Mouse (Mus musculus): Measurements from ENCODE around the gene Tlr9. TPM values are rescaled to one million over a fixed set of nuclear protein-coding genes. Genes with fewer than 3 reads are reported as not detected.

Gene Tlr9
- polyA plus RNA-seq, 1 experiment from 2014 or later: 0.19 TPM

- Histone ChIP-seq H3K4me3 (replicated peaks) (peak overlapping the region; percentile 33), H3K36me3 (no peaks in the 10 kb centered on the region)
- peak; percentile 74 for ATAC-seq
Observed at GRCm38 (mm10) chr9:106226151-106226682, 3.8 kb downstream of the Tlr9 start.

GRCm38 (mm10) chr9:106227790-106228429 is 5.5 kb downstream of the Tlr9 start:
- Histone ChIP-seq H3K4me2 (replicated peaks) (no peak overlapping the region), H3K4me3 (replicated peaks) (no peak overlapping the region), H3K9me3 (no peaks in the 10 kb centered on the region), H3K27ac (no peak overlapping the region), H3K36me3 (peaks cover 6% of the 10 kb centered on the region), H3K9ac (no peak overlapping the region), H3K4me1 (replicated peaks) (peaks cover 18% of the 10 kb centered on the region), H3K27me3 (replicated peaks) (0 out of 2 replicates have a peak, but pooled peaks cover 5% of the 10 kb centered on the region)
- ATAC-seq: peak; percentile 60
- WGBS: 51% methylated on average over 8 of the region's 8 CpGs

More at GRCm38 (mm10) chr9:106226151-106226682, 3.8 kb downstream of the Tlr9 start:
- WGBS: 7% methylated on average over 34 of the region's 34 CpGs
- no peaks in the 10 kb centered on the region for H3K9me3 ChIP-seq
- peak overlapping the region; percentile 57 for H3K27ac ChIP-seq
- H3K27me3 ChIP-seq (replicated peaks): 0 out of 2 replicates have a peak, but pooled peaks cover 5% of the 10 kb centered on the region
- peaks cover 18% of the 10 kb centered on the region for H3K4me1 ChIP-seq (replicated peaks)
- peak overlapping the region; percentile 37 for H3K9ac ChIP-seq
- peak overlapping the region; percentile 81 for H3K4me2 ChIP-seq (replicated peaks)

GRCm38 (mm10) chr9:106230051-106230733 is 7.8 kb downstream of the Tlr9 start:
- WGBS: 78% methylated on average over 9 of the region's 9 CpGs
- Histone ChIP-seq H3K27me3 (replicated peaks) (0 out of 2 replicates have a peak, but pooled peaks cover 2% of the 10 kb centered on the region), H3K4me2 (replicated peaks) (no peak overlapping the region), H3K4me1 (replicated peaks) (peaks cover 18% of the 10 kb centered on the region), H3K4me3 (replicated peaks) (no peak overlapping the region), H3K27ac (no peak overlapping the region), H3K36me3 (peaks cover 19% of the 10 kb centered on the region), H3K9me3 (no peaks in the 10 kb centered on the region), H3K9ac (no peak overlapping the region)
- ATAC-seq: no peak

- ATAC-seq: no peak
- Histone ChIP-seq H3K9me3 (no peaks in the 10 kb centered on the region), H3K9ac (no peak overlapping the region), H3K36me3 (peaks cover 23% of the 10 kb centered on the region), H3K4me1 (replicated peaks) (peaks cover 14% of the 10 kb centered on the region), H3K27me3 (replicated peaks) (0 out of 2 replicates have a peak, but pooled peaks cover under 1% of the 10 kb centered on the region), H3K4me2 (replicated peaks) (no peak overlapping the region), H3K27ac (no peak overlapping the region), H3K4me3 (replicated peaks) (no peak overlapping the region)
- 44% methylated on average over 3 of the region's 3 CpGs for WGBS
Observed at GRCm38 (mm10) chr9:106230734-106231106, 8.3 kb downstream of the Tlr9 start.

GRCm38 (mm10) chr9:106231220-106231619 is 8.8 kb downstream of the Tlr9 start:
- peaks cover 25% of the 10 kb centered on the region for H3K36me3 ChIP-seq
- ATAC-seq: no peak
- 81% methylated on average over 7 of the region's 7 CpGs for WGBS
- H3K27ac ChIP-seq: no peak overlapping the region
- no peak overlapping the region for H3K4me3 ChIP-seq (replicated peaks)
- H3K4me1 ChIP-seq (replicated peaks): peaks cover 9% of the 10 kb centered on the region
- no peaks in the 10 kb centered on the region for H3K27me3 ChIP-seq (replicated peaks)
- H3K9ac ChIP-seq: no peak overlapping the region
- no peak overlapping the region for H3K4me2 ChIP-seq (replicated peaks)
- H3K9me3 ChIP-seq: no peaks in the 10 kb centered on the region

GRCm38 (mm10) chr9:106231816-106232215 is 9.4 kb downstream of the Tlr9 start:
- peaks cover 30% of the 10 kb centered on the region for H3K36me3 ChIP-seq
- ATAC-seq: no peak
- no peak overlapping the region for H3K4me2 ChIP-seq (replicated peaks)
- no peaks in the 10 kb centered on the region for H3K27me3 ChIP-seq (replicated peaks)
- 80% methylated on average over 4 of the region's 4 CpGs for WGBS
- no peaks in the 10 kb centered on the region for H3K9me3 ChIP-seq
- H3K27ac ChIP-seq: no peak overlapping the region
- no peak overlapping the region for H3K9ac ChIP-seq
- peaks cover 5% of the 10 kb centered on the region for H3K4me1 ChIP-seq (replicated peaks)
- H3K4me3 ChIP-seq (replicated peaks): no peak overlapping the region

GRCm38 (mm10) chr9:106232956-106233355 is 10.6 kb downstream of the Tlr9 start:
- Histone ChIP-seq H3K27me3 (replicated peaks) (no peaks in the 10 kb centered on the region), H3K9ac (no peak overlapping the region), H3K36me3 (peaks cover 37% of the 10 kb centered on the region), H3K27ac (no peak overlapping the region), H3K4me1 (replicated peaks) (peaks cover 2% of the 10 kb centered on the region; the same call in 1 of the 2 replicates), H3K4me3 (replicated peaks) (no peak overlapping the region), H3K9me3 (no peaks in the 10 kb centered on the region), H3K4me2 (replicated peaks) (no peak overlapping the region)
- 93% methylated on average over 3 of the region's 3 CpGs for WGBS
- no peak for ATAC-seq

GRCm38 (mm10) chr9:106233953-106234352 is 11.6 kb downstream of the Tlr9 start:
- H3K9me3 ChIP-seq: no peaks in the 10 kb centered on the region
- H3K4me1 ChIP-seq (replicated peaks): no peaks in the 10 kb centered on the region; the same call in 1 of the 2 replicates
- H3K27ac ChIP-seq: no peak overlapping the region
- no peak overlapping the region for H3K9ac ChIP-seq
- no peak overlapping the region for H3K4me2 ChIP-seq (replicated peaks)
- WGBS: 78% methylated on average over 6 of the region's 6 CpGs
- H3K36me3 ChIP-seq: peaks cover 47% of the 10 kb centered on the region
- ATAC-seq: no peak
- no peaks in the 10 kb centered on the region for H3K27me3 ChIP-seq (replicated peaks)
- H3K4me3 ChIP-seq (replicated peaks): no peak overlapping the region

- no peak overlapping the region for H3K27ac ChIP-seq
- no peak overlapping the region for H3K4me3 ChIP-seq (replicated peaks)
- 87% methylated on average over 23 of the region's 23 CpGs for WGBS
- ATAC-seq: no peak
- H3K36me3 ChIP-seq: peaks cover 52% of the 10 kb centered on the region
- no peaks in the 10 kb centered on the region for H3K9me3 ChIP-seq
- H3K9ac ChIP-seq: no peak overlapping the region
- H3K4me2 ChIP-seq (replicated peaks): no peak overlapping the region
- no peaks in the 10 kb centered on the region; the same call in 1 of the 2 replicates for H3K4me1 ChIP-seq (replicated peaks)
- H3K27me3 ChIP-seq (replicated peaks): no peaks in the 10 kb centered on the region
Observed at GRCm38 (mm10) chr9:106235194-106235830, 12.9 kb downstream of the Tlr9 start.

- H3K4me2 ChIP-seq (replicated peaks): no peak overlapping the region
- H3K9me3 ChIP-seq: no peaks in the 10 kb centered on the region
- peaks cover 59% of the 10 kb centered on the region for H3K36me3 ChIP-seq
- H3K4me3 ChIP-seq (replicated peaks): no peak overlapping the region
- no peak for ATAC-seq
- H3K27ac ChIP-seq: no peak overlapping the region
- 95% methylated on average over 23 of the region's 23 CpGs for WGBS
- no peaks in the 10 kb centered on the region; the same call in 1 of the 2 replicates for H3K4me1 ChIP-seq (replicated peaks)
- H3K27me3 ChIP-seq (replicated peaks): no peaks in the 10 kb centered on the region
- no peak overlapping the region for H3K9ac ChIP-seq
Observed at GRCm38 (mm10) chr9:106236156-106236817, 13.9 kb downstream of the Tlr9 start.

- no peak overlapping the region for H3K27ac ChIP-seq
- H3K4me1 ChIP-seq (replicated peaks): no peaks in the 10 kb centered on the region; the same call in 1 of the 2 replicates
- H3K9ac ChIP-seq: no peak overlapping the region
- 80% methylated on average over 3 of the region's 3 CpGs for WGBS
- no peak overlapping the region for H3K4me2 ChIP-seq (replicated peaks)
- no peaks in the 10 kb centered on the region for H3K27me3 ChIP-seq (replicated peaks)
- H3K36me3 ChIP-seq: peaks cover 64% of the 10 kb centered on the region
- ATAC-seq: no peak
- no peaks in the 10 kb centered on the region for H3K9me3 ChIP-seq
- H3K4me3 ChIP-seq (replicated peaks): no peak overlapping the region
Observed at GRCm38 (mm10) chr9:106236818-106237211, 14.4 kb downstream of the Tlr9 start.

GRCm38 (mm10) chr9:106237401-106237800 is 15.0 kb downstream of the Tlr9 start:
- no peak overlapping the region for H3K4me3 ChIP-seq (replicated peaks)
- no peak overlapping the region for H3K9ac ChIP-seq
- no peaks in the 10 kb centered on the region for H3K27me3 ChIP-seq (replicated peaks)
- no peaks in the 10 kb centered on the region for H3K9me3 ChIP-seq
- H3K27ac ChIP-seq: no peak overlapping the region
- peaks cover 64% of the 10 kb centered on the region for H3K36me3 ChIP-seq
- 87% methylated on average over 8 of the region's 8 CpGs for WGBS
- no peaks in the 10 kb centered on the region; the same call in 1 of the 2 replicates for H3K4me1 ChIP-seq (replicated peaks)
- no peak overlapping the region for H3K4me2 ChIP-seq (replicated peaks)
- no peak for ATAC-seq
